Mouse (Mus musculus): ENCODE data around the gene Ptk7.

Ptk7 gene

DNA sequence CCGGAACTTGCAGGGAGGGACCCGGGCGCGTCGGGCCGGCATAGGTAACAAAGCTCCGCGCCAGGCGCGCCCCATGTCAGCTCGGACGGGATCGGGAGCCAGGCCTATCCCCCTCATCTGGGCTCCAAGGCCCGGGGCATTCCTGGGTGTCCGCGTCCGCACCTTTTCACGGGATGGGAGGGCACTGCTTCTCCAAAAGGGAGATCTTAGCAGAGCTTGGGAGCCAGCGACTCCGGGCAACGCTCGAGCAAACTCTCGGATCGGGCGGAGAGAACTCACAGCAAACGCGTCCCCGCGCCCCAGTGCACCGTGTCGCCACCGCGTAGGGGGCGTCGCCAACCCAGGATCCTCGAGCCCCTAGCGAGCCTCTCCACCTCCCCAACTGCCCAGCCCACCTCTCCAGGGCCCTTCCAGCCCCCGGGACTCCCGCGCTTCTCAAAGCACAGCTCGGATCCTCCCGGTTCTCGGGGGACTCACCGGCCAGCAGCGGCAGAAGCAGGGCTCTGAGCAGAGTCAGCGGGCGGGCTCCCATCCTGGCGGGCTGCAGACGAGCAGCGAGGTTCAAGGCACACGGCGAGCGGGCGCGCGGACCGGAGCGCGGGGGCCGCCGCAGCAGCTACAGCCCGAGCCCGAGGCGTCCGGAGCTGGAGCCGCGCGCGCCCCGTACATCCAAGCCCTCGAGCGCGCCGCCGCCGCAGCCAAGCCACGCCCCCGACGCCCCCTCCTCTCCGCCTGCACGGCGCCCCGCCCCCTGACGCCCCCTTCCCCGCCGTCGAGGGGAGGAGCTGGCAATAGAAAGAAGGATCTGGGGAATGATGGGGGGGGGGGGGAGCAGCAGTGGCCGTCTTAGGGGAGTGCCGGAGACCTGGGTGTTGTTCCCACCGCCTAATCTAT is at the start of gene Ptk7:
Gene Ptk7, minus strand, starts transcription at position 714 of the 894 bp plus-strand sequence.
- in situ Hi-C loops (cut with MboI; ENCODE audit: low pct_unique_long_range_greater_than_20kb in 1 of 2, low sequenced_read_pairs in 2 of 2, unreplicated experiment in 1 of 2): no loop called here

DNA sequence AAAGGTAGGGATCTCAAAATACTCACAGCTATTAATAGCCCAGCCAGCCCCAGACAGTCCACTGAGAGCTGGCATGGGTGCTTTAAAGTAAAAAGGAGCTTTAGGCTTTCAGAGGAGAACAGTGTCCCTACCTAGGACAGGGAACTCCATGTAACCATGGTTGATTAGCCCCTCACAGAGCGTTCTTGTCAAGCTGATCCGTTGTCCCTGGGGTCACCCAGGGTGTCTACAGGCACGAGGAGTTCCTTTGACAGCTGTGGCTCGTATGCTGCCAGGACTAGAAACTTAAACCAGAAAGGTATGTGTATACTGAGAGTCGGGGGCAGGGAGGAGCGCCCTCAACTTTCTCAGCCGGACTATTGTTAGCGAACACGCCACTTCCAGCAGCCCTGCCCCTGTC is 49.6 kb upstream of the Ptk7 start:
- in situ Hi-C loops (cut with MboI; ENCODE audit: low pct_unique_long_range_greater_than_20kb in 1 of 2, low sequenced_read_pairs in 2 of 2, unreplicated experiment in 1 of 2): no loop called here

DNA sequence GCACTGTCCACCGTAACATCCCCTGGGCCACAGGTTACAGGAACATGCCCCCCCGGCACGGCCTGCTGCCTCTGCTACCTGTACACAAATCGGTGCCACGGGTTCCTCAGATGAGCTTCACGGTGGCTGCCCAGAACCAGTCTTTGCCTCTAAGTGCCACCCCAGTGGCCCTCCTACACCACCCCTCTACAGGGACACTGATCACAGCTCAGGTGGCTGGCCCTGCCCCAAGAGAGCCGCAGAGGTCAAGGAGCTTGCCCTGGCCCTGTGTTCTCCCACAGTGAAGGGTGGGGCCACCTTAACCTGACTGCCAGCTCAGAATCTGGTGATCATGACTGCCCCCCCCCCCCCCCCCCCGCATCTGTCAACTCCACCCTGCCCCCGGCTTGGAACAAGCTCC is 49.1 kb upstream of the Ptk7 start, which contains the start of gene Mea1:
Gene Mea1, plus strand, starts transcription at position 378 of the 400 bp plus-strand sequence.
- in situ Hi-C loops (cut with MboI; ENCODE audit: low pct_unique_long_range_greater_than_20kb in 1 of 2, low sequenced_read_pairs in 2 of 2, unreplicated experiment in 1 of 2): no loop called here

DNA sequence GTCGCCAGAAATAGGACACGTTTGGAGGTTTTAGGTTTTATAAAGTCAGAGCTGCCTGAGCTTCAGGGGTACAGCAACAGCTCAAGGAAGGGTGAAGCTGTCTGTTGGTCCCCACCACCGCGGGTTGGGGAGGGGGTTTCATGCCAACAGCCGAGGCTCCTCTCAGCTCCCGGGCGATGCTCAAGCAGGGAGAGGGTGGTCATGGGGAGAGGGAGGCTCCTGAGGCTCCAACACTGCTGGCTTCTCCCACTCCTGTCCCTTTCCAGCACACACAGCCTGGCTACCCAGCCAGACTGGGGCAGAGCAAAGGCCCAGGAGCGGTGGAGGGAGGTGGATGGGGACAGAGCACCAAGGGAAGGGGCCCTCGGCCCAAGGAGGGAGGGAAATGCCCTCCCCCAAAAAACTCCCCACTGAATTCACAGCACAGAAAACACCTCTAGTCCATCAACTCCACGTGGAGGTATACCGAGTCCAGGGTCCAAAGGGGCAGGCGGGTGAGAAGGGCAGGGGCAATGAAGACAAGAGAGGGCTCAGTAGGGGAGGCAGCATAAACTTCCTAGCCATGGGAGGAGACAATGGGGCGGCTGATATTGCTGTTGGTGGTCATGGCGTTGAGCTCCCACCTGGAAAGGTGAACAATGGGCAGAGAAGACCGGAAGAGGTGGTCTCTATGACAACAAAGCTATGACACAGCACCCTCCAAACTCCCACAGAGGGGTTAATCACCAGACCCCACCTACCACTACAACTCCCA is 45.4 kb upstream of the Ptk7 start:
- in situ Hi-C loops (cut with MboI; ENCODE audit: low pct_unique_long_range_greater_than_20kb in 1 of 2, low sequenced_read_pairs in 2 of 2, unreplicated experiment in 1 of 2): no loop called here

DNA sequence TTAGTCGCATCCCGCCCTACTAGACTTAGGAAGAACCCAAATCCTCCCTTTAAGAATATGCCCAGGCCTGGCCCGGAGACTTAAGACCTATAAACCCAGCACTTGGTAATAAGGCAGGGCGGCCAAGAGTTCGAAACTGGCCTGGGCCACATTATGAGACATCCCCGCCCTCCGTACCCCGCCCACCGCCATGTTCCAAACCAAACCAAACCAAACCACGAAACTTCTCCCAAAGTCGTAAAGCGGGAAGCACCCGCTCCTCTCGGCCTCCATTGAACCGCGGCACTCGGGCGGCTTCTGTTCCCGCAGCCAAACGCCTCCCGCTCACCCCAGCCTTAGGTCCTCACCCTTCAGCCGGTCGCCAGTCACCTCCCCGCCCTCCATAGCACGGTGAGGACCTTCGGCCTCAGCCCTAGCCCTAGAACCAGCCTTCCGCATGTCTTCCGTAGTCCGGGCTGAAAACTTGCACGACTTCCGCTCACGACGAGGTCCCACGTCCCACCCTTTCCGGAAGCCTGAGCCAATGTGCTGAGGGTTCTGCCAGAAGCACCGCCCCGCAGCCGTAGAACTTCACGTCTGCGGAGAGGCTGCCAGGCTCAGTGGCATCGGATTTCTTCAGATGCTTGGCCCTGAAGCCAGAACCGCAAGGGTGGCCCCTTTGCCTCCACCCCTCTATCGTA is 44.7 kb upstream of the Ptk7 start, which contains the start of gene Rrp36:
Gene Rrp36, minus strand, starts transcription at position 503 of the 680 bp plus-strand sequence.
- in situ Hi-C loops (cut with MboI; ENCODE audit: low pct_unique_long_range_greater_than_20kb in 1 of 2, low sequenced_read_pairs in 2 of 2, unreplicated experiment in 1 of 2): no loop called here

DNA sequence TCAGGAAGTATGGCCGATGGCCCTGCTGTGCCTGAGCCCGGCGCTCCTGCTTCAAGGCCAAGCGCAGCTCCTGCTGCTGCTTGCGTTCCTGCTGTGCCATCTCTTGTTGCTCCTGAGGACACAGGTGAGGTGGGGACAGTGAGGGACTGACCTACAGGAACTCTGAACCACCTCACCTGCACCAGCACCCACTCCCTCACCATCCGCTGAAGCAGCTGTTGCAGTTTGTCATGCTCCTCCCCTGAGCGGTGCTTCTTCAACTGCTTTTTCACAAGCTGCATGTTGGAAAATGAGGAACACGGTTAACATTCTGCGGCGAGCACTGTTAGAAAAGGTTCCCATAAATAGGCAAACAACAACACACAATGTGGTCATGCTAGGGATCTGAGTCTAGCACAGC is 40.6 kb upstream of the Ptk7 start:
- in situ Hi-C loops (cut with MboI; ENCODE audit: low pct_unique_long_range_greater_than_20kb in 1 of 2, low sequenced_read_pairs in 2 of 2, unreplicated experiment in 1 of 2): no loop called here

DNA sequence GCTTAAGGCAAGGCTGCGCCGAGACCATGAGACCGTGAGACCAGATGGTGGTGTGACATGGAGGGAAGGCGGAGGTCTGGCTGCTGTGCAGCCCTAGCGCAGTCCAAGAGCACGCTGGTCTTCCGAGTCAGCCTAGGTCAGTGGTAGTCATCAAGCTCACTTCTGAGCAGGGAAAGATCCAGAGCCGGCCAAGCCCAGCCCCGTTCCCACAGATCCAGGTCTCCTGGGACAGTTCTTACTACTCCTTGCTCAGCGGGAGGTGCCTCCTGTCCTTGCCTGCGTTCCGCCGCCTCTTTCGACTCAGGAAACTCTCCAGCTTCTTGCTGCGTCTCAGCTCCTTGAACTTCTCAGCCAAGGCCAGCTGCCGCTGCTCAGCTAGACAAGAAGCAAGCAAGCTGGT is 38.4 kb upstream of the Ptk7 start:
- in situ Hi-C loops (cut with MboI; ENCODE audit: low pct_unique_long_range_greater_than_20kb in 1 of 2, low sequenced_read_pairs in 2 of 2, unreplicated experiment in 1 of 2): no loop called here

DNA sequence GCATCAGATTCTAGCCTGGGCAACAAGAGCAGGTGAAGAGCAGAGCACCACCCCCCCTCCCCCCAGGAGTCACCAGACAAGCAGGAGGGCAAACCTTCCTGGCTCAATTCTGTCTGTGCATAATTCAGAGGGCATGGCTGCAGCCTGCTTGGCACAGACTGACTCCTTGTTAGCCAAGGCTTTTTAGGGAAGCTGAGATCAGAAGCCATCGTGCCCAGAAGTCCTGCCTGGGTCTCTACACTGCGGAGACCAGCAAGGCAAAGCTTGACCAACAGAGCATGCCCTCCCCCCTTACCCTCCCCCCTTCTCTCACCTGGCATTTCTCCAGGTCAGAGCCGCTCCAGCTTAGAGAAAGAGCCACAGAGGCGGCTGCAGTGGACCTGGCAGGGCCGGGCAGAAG is 33.4 kb upstream of the Ptk7 start:
- in situ Hi-C loops (cut with MboI; ENCODE audit: low pct_unique_long_range_greater_than_20kb in 1 of 2, low sequenced_read_pairs in 2 of 2, unreplicated experiment in 1 of 2): no loop called here

DNA sequence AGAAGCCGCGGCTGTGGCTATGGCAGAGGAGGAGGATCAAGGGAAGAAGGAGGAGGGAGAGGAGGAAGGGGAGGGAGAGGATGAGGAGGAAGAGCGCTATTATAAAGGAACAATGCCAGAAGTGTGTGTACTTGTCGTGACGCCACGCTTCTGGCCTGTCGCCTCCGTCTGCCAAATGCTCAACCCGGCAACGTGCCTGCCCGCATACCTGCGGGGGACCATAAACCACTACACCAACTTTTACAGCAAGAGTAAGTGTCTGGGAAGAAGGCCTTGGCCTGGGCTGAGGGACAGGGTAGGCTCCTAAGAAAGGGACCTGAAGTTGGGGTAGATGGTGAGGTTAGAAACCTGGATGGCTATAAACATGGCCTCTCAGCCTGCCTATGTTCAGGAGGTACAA is 32.7 kb upstream of the Ptk7 start:
- in situ Hi-C loops (cut with MboI; ENCODE audit: low pct_unique_long_range_greater_than_20kb in 1 of 2, low sequenced_read_pairs in 2 of 2, unreplicated experiment in 1 of 2): no loop called here

DNA sequence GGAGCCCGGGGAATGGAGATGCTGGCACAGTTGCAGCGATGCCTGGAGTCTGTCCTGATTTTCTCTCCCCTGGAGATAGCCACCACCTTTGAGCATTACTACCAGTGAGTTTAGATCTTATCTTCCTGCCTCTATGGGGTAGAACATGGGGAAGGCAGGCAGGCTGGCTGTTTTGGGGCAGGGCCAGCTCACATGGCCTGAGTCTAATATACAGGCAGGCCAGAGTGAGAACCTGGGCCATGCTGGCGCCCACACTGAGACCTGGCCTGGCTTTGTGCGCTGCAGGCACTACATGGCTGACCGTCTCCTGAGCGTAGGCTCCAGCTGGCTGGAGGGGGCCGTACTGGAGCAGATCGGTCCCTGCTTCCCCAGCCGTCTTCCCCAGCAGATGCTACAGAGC is 32.0 kb upstream of the Ptk7 start:
- in situ Hi-C loops (cut with MboI; ENCODE audit: low pct_unique_long_range_greater_than_20kb in 1 of 2, low sequenced_read_pairs in 2 of 2, unreplicated experiment in 1 of 2): no loop called here

DNA sequence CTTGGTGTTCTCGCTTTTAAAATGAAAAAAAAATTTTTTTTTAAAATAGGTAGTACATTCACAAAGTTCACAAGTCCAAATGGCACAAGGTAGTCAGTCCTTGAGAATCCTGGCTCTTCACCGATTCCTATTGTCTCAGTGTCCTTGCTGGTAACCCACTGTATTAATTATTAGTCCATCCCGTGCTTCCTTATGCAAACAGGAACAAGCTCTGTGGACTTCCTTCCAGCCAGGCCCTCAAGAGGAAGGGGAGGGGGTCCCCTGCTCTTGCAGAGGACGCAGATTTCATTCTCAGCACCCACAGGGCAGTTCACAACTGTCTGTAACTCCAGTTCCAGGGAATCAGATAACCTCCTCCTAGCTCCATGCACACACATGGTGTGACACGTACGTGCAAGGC is 26.8 kb upstream of the Ptk7 start:
- in situ Hi-C loops (cut with MboI; ENCODE audit: low pct_unique_long_range_greater_than_20kb in 1 of 2, low sequenced_read_pairs in 2 of 2, unreplicated experiment in 1 of 2): no loop called here

DNA sequence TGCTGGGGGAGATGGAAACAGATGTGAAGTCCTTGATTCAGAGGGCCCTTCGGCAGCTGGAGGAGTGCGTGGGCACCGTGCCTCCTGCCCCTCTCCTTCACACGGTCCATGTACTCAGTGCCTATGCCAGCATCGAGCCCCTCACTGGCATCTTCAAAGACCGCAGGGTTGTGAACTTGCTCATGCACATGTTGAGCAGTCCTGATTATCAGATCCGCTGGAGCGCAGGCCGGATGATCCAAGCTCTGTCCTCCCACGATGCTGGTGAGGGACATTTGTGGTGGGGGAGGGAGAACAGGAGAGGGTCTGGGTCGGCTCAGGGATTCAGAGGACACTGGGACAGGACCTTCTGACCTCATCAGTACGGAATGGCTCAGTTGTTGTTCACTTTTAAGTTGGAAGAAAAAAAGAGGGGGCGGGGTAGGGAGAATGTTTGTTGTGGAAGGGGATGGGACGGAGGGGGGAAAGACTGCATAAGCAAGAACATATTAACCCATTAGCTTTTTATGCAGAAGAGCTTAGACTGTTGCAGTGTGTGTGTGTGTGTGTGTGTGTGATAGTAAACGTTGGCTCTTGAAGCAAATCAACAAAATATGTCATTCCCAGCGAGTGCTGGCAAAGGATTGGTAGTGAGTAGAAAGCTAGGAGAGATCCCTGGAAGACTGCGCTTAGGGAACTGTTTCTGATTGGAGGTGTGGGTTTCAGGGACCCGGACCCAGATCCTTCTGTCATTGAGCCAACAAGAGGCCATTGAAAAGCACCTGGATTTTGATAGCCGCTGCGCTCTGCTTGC is 22.6 kb upstream of the Ptk7 start:
- in situ Hi-C loops (cut with MboI; ENCODE audit: low pct_unique_long_range_greater_than_20kb in 1 of 2, low sequenced_read_pairs in 2 of 2, unreplicated experiment in 1 of 2): loop anchor here in 1 of 2 experiments (5.0 kb wide), 1 partner anchor 60 kb away; the partner anchor contains the start of gene Pex6

DNA sequence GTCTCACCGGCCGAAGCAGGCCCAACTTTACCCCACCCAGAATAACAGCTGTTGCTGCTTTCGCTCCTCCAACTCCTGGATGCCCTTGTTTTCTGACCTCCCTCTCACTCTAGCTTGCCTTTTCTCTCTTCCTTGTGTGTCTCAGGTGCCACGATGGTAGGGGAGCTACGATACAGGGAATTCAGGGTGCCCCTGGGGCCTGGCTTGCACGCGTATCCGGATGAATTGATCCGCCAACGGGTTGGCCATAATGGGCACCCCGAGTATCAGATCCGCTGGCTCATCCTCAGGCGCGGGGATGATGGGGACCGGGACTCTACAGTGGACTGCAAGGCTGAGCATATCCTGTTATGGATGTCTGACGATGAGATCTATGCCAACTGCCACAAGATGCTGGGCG is 22.0 kb upstream of the Ptk7 start:
- in situ Hi-C loops (cut with MboI; ENCODE audit: low pct_unique_long_range_greater_than_20kb in 1 of 2, low sequenced_read_pairs in 2 of 2, unreplicated experiment in 1 of 2): loop anchor here in 1 of 2 experiments (5.0 kb wide), 1 partner anchor 61 kb away; the partner anchor contains the start of gene Pex6

DNA sequence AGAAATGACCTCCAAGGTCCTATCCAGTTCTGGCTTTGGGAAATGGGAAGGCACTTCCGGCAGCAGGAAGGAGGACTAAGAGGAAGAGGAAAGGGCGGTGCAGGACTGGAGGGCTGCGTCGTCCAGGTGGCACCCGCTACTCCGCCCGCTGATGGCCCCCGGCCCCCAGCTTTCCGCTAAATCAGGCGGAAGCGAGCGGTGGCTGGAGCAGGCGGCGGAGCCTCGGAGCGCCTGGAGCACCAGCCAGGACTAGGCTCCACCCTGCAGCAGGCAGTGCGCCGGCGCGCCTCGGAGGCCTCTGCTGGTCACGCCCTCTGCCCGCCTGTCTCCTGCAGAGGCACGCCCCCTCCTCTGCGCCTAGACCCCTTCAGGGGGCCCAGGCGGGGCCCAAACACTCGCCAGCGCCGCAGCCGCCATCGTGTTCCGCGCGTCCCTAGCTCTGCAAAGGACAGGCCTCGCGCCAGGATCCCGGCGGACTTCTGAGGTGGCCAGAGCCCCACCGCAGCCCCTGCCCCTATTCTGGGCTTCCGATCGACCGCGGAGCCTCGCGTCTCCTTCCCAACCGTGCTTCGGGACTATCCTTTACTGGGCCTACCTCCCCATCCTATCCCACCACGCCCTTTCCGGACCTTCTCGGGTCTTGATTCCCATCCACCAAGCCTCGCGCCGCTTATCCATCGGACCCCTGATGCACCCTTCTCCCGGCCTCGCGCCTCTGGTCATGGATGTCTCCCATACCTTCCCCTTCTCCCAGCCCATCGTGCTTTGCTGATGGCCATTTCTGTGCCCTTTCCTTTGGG is 21.1 kb upstream of the Ptk7 start, which contains the start of gene Cul7:
Gene Cul7, plus strand, starts transcription at position 106 of the 800 bp plus-strand sequence.
- in situ Hi-C loops (cut with MboI; ENCODE audit: low pct_unique_long_range_greater_than_20kb in 1 of 2, low sequenced_read_pairs in 2 of 2, unreplicated experiment in 1 of 2): loop anchor here in 1 of 2 experiments (5.0 kb wide), 1 partner anchor 62 kb away; the partner anchor contains the start of gene Pex6

DNA sequence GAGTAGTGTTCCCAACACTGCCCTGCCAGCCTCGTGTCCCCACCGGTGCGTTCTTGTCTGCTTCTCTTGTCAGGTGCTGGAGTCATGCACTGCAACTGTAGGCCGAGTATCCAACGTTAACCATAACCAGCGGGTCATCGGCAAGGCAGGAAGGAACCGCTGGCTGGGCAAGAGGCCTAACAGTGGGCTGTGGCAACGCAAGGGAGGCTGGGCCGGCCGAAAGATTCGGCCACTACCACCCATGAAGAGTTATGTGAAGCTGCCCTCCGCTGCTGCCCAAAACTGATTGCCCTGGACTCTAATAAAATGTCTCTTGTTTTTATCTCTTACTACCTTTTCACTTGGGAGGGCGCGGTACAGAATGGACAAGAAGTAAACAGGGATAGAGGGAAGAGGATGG is 20.5 kb upstream of the Ptk7 start:
- in situ Hi-C loops (cut with MboI; ENCODE audit: low pct_unique_long_range_greater_than_20kb in 1 of 2, low sequenced_read_pairs in 2 of 2, unreplicated experiment in 1 of 2): loop anchor here in 1 of 2 experiments (5.0 kb wide), 1 partner anchor 62 kb away; the partner anchor contains the start of gene Pex6

DNA sequence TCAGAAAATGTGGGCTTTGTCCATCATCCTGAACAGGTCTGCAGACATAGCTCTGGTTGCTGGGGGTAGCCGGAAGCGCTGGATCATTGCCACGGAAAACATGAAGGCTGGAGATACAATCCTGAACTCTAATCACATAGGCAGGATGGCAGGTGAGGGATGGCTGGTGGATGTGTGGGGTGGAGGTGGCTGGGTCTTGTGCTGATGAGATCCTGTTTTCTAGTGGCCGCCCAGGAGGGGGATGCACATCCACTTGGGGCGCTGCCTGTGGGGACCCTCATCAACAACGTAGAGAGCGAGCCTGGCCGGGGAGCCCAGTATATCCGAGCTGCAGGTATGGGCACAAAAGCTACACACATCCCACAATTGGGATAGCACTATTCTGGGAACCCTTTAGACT is 19.1 kb upstream of the Ptk7 start:
- in situ Hi-C loops (cut with MboI; ENCODE audit: low pct_unique_long_range_greater_than_20kb in 1 of 2, low sequenced_read_pairs in 2 of 2, unreplicated experiment in 1 of 2): no loop called here

DNA sequence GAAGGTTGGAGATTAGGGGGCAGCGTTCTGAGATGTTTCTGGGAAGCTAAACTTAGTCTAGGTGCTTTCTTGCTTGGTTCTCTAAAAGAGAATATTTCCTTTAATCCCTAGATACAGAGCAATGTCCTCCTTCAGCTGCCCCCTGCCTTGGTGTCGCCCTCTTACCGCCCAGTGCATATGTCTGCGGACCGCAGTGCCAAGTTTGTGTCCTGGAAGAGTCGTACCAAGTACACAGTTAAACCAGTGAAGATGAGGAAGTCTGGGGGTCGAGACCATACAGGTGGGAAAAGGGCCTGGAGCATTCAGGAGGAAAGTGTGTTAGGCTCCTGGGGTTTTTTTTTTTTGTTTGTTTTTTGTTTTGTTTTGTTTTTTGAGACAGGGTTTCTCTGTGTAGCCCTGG is 18.0 kb upstream of the Ptk7 start:
- in situ Hi-C loops (cut with MboI; ENCODE audit: low pct_unique_long_range_greater_than_20kb in 1 of 2, low sequenced_read_pairs in 2 of 2, unreplicated experiment in 1 of 2): no loop called here
